Mouse (Mus musculus): ENCODE measurements around the gene Gm13279. TPM values are rescaled to one million over a fixed set of nuclear protein-coding genes. Genes with fewer than 3 reads are reported as not detected.
"Not testable (repeated sequence)": the region's sequence is repeated elsewhere in the genome, so short reads cannot be mapped to it uniquely, and the experiment has no call there.

The Gm13279 gene
- polyA plus RNA-seq (2014; fragmentation: Nextera tagmentation; extraction: Ambion mirVana): not detected in 2 replicates

GRCm38 (mm10) chr4:88797097-88797496, at the start of gene Gm13279:
Gm13279 (plus strand) TSS chr4:88797397.
- not testable (repeated sequence) for H3K27me3 ChIP-seq (ENCODE audit: control insufficient read depth, insufficient read depth, low read length); H3K9me3 ChIP-seq (ENCODE audit: control insufficient read depth, low read length); H3K4me3 ChIP-seq (replicated peaks; ENCODE audit: low read length); H3K36me3 ChIP-seq (replicated peaks; ENCODE audit: control insufficient read depth, insufficient read depth); DNase-seq (ENCODE audit: low spot score); H3K9ac ChIP-seq; H3K4me1 ChIP-seq (replicated peaks; ENCODE audit: control insufficient read depth, insufficient read depth, low read length); ATAC-seq (ENCODE audit: low FRiP score); H3K27ac ChIP-seq; H3K4me2 ChIP-seq (replicated peaks)
- no CpG with 5 or more reads among the region's 28 CpGs for WGBS

GRCm38 (mm10) chr4:88749926-88750325, 47.3 kb upstream of the Gm13279 start:
- DNase-seq (ENCODE audit: low spot score) (no peak), ATAC-seq (ENCODE audit: low FRiP score) (no peak)
- 70% methylated on average over 6 of the region's 6 CpGs for WGBS

GRCm38 (mm10) chr4:88754818-88755340, 42.3 kb upstream of the Gm13279 start, which contains the start of gene Gm13271:
Gm13271 (plus strand) TSS chr4:88754868.
- ATAC-seq (ENCODE audit: low FRiP score); H3K9me3 ChIP-seq (ENCODE audit: control insufficient read depth, low read length); H3K4me1 ChIP-seq (replicated peaks; ENCODE audit: control insufficient read depth, insufficient read depth, low read length); DNase-seq (ENCODE audit: low spot score); H3K27me3 ChIP-seq (ENCODE audit: control insufficient read depth, insufficient read depth, low read length); H3K27ac ChIP-seq; H3K4me3 ChIP-seq (replicated peaks; ENCODE audit: low read length); H3K9ac ChIP-seq; H3K4me2 ChIP-seq (replicated peaks); H3K36me3 ChIP-seq (replicated peaks; ENCODE audit: control insufficient read depth, insufficient read depth): not testable (repeated sequence)
- WGBS: 83% methylated on average over 15 of the region's 15 CpGs

More at GRCm38 (mm10) chr4:88749926-88750325, 47.3 kb upstream of the Gm13279 start:
- Histone ChIP-seq H3K9me3 (ENCODE audit: control insufficient read depth, low read length) (no peaks in the 10 kb centered on the region), H3K27ac (no peak overlapping the region), H3K9ac (no peak overlapping the region), H3K27me3 (ENCODE audit: control insufficient read depth, insufficient read depth, low read length) (no peaks in the 10 kb centered on the region), H3K4me1 (replicated peaks; ENCODE audit: control insufficient read depth, insufficient read depth, low read length) (no peaks in the 10 kb centered on the region), H3K4me3 (replicated peaks; ENCODE audit: low read length) (no peak overlapping the region), H3K36me3 (replicated peaks; ENCODE audit: control insufficient read depth, insufficient read depth) (no peaks in the 10 kb centered on the region), H3K4me2 (replicated peaks) (no peak overlapping the region)

- H3K36me3 ChIP-seq (replicated peaks; ENCODE audit: control insufficient read depth, insufficient read depth); H3K4me1 ChIP-seq (replicated peaks; ENCODE audit: control insufficient read depth, insufficient read depth, low read length); H3K9me3 ChIP-seq (ENCODE audit: control insufficient read depth, low read length); H3K27me3 ChIP-seq (ENCODE audit: control insufficient read depth, insufficient read depth, low read length); DNase-seq (ENCODE audit: low spot score); ATAC-seq (ENCODE audit: low FRiP score): not testable (repeated sequence)
- Histone ChIP-seq H3K4me2 (replicated peaks) (peak overlapping the region; percentile 66), H3K4me3 (replicated peaks; ENCODE audit: low read length) (peak overlapping the region; percentile 35), H3K27ac (peak overlapping the region; percentile 70), H3K9ac (peak overlapping the region; percentile 61)
- WGBS: 14% methylated on average over 28 of the region's 31 CpGs
Observed at GRCm38 (mm10) chr4:88756581-88757513, 40.4 kb upstream of the Gm13279 start.

GRCm38 (mm10) chr4:88757628-88758031, 39.6 kb upstream of the Gm13279 start:
- not testable (repeated sequence) for H3K27me3 ChIP-seq (ENCODE audit: control insufficient read depth, insufficient read depth, low read length); H3K4me1 ChIP-seq (replicated peaks; ENCODE audit: control insufficient read depth, insufficient read depth, low read length); H3K9me3 ChIP-seq (ENCODE audit: control insufficient read depth, low read length); H3K36me3 ChIP-seq (replicated peaks; ENCODE audit: control insufficient read depth, insufficient read depth)
- ATAC-seq (ENCODE audit: low FRiP score): peak; percentile 100
- H3K4me3 ChIP-seq (replicated peaks; ENCODE audit: low read length): peak overlapping the region; percentile 35
- peak overlapping the region; percentile 70 for H3K27ac ChIP-seq
- WGBS: 1% methylated on average over 19 of the region's 21 CpGs
- peak overlapping the region; percentile 66 for H3K4me2 ChIP-seq (replicated peaks)
- H3K9ac ChIP-seq: peak overlapping the region; percentile 61
- DNase-seq (ENCODE audit: low spot score): peak; percentile 80

- not testable (repeated sequence) for H3K27me3 ChIP-seq (ENCODE audit: control insufficient read depth, insufficient read depth, low read length); H3K9me3 ChIP-seq (ENCODE audit: control insufficient read depth, low read length); H3K4me1 ChIP-seq (replicated peaks; ENCODE audit: control insufficient read depth, insufficient read depth, low read length); H3K4me2 ChIP-seq (replicated peaks); H3K4me3 ChIP-seq (replicated peaks; ENCODE audit: low read length); H3K36me3 ChIP-seq (replicated peaks; ENCODE audit: control insufficient read depth, insufficient read depth); H3K9ac ChIP-seq; DNase-seq (ENCODE audit: low spot score); ATAC-seq (ENCODE audit: low FRiP score); H3K27ac ChIP-seq
- WGBS: 83% methylated on average over 9 of the region's 9 CpGs
Observed at GRCm38 (mm10) chr4:88758751-88759150, 38.4 kb upstream of the Gm13279 start.

GRCm38 (mm10) chr4:88759610-88760268, 37.5 kb upstream of the Gm13279 start, which contains the start of gene Gm13283:
Gm13283 (plus strand) TSS chr4:88760119.
- not testable (repeated sequence) for H3K4me1 ChIP-seq (replicated peaks; ENCODE audit: control insufficient read depth, insufficient read depth, low read length); H3K9ac ChIP-seq; H3K36me3 ChIP-seq (replicated peaks; ENCODE audit: control insufficient read depth, insufficient read depth); H3K27me3 ChIP-seq (ENCODE audit: control insufficient read depth, insufficient read depth, low read length); H3K27ac ChIP-seq; H3K9me3 ChIP-seq (ENCODE audit: control insufficient read depth, low read length); ATAC-seq (ENCODE audit: low FRiP score); DNase-seq (ENCODE audit: low spot score)
- peak within 1 kb of the TSS; percentile 60 for H3K4me2 ChIP-seq (replicated peaks)
- H3K4me3 ChIP-seq (replicated peaks; ENCODE audit: low read length): peak within 1 kb of the TSS; percentile 22
- 26% methylated on average over 7 of the region's 14 CpGs for WGBS

- not testable (repeated sequence) for H3K27me3 ChIP-seq (ENCODE audit: control insufficient read depth, insufficient read depth, low read length); H3K4me1 ChIP-seq (replicated peaks; ENCODE audit: control insufficient read depth, insufficient read depth, low read length); H3K9me3 ChIP-seq (ENCODE audit: control insufficient read depth, low read length); ATAC-seq (ENCODE audit: low FRiP score); H3K36me3 ChIP-seq (replicated peaks; ENCODE audit: control insufficient read depth, insufficient read depth); H3K9ac ChIP-seq; H3K27ac ChIP-seq
- WGBS: 0% methylated on average over 14 of the region's 28 CpGs
- peak overlapping the region; percentile 60 for H3K4me2 ChIP-seq (replicated peaks)
- peak; percentile 47 for DNase-seq (ENCODE audit: low spot score)
- peak overlapping the region; percentile 22 for H3K4me3 ChIP-seq (replicated peaks; ENCODE audit: low read length)
Observed at GRCm38 (mm10) chr4:88760431-88760830, 36.8 kb upstream of the Gm13279 start.

GRCm38 (mm10) chr4:88761776-88762175, 35.4 kb upstream of the Gm13279 start:
- not testable (repeated sequence) for H3K4me2 ChIP-seq (replicated peaks); H3K9ac ChIP-seq; H3K27ac ChIP-seq; H3K36me3 ChIP-seq (replicated peaks; ENCODE audit: control insufficient read depth, insufficient read depth); H3K9me3 ChIP-seq (ENCODE audit: control insufficient read depth, low read length); H3K27me3 ChIP-seq (ENCODE audit: control insufficient read depth, insufficient read depth, low read length); H3K4me3 ChIP-seq (replicated peaks; ENCODE audit: low read length); ATAC-seq (ENCODE audit: low FRiP score); DNase-seq (ENCODE audit: low spot score); H3K4me1 ChIP-seq (replicated peaks; ENCODE audit: control insufficient read depth, insufficient read depth, low read length)
- 80% methylated on average over 6 of the region's 8 CpGs for WGBS

Measured in hindbrain, embryonic 14.5 days (tissue).